Mouse (Mus musculus): ENCODE data around the gene Abcf2.

Abcf2 gene

GRCm38 (mm10) chr5:24577183-24577929, at the start of gene Abcf2:
Abcf2 (minus strand) TSS chr5:24577467.
- peak; percentile 96 for ATAC-seq (ENCODE audit: low TSS enrichment)

- no peak for ATAC-seq (ENCODE audit: low TSS enrichment)
These were observed 47.5 kb upstream of the Abcf2 start for GRCm38 (mm10) chr5:24624822-24625120.

GRCm38 (mm10) chr5:24623986-24624821, 46.9 kb upstream of the Abcf2 start, which contains the start of gene Smarcd3:
Smarcd3 (minus strand) TSS chr5:24624411.
- ATAC-seq (ENCODE audit: low TSS enrichment): peak; percentile 85

GRCm38 (mm10) chr5:24623041-24623985, 46.0 kb upstream of the Abcf2 start:
- peak; percentile 28 for ATAC-seq (ENCODE audit: low TSS enrichment)

GRCm38 (mm10) chr5:24622386-24623040, 45.2 kb upstream of the Abcf2 start:
- ATAC-seq (ENCODE audit: low TSS enrichment): no peak

GRCm38 (mm10) chr5:24620626-24621025, 43.4 kb upstream of the Abcf2 start:
- no peak for ATAC-seq (ENCODE audit: low TSS enrichment)

- ATAC-seq (ENCODE audit: low TSS enrichment): no peak
These were observed 42.8 kb upstream of the Abcf2 start for GRCm38 (mm10) chr5:24620116-24620515.

- ATAC-seq (ENCODE audit: low TSS enrichment): no peak
These were observed 41.7 kb upstream of the Abcf2 start for GRCm38 (mm10) chr5:24618921-24619320.

- ATAC-seq (ENCODE audit: low TSS enrichment): no peak
These were observed 37.8 kb upstream of the Abcf2 start for GRCm38 (mm10) chr5:24615097-24615496.

GRCm38 (mm10) chr5:24612302-24612649, 35.0 kb upstream of the Abcf2 start:
- ATAC-seq (ENCODE audit: low TSS enrichment): no peak

GRCm38 (mm10) chr5:24611366-24612301, 34.4 kb upstream of the Abcf2 start:
- peak; percentile 41 for ATAC-seq (ENCODE audit: low TSS enrichment)

GRCm38 (mm10) chr5:24609388-24609787, 32.1 kb upstream of the Abcf2 start:
- ATAC-seq (ENCODE audit: low TSS enrichment): no peak

- ATAC-seq (ENCODE audit: low TSS enrichment): no peak
These were observed 28.9 kb upstream of the Abcf2 start for GRCm38 (mm10) chr5:24605980-24606665.

GRCm38 (mm10) chr5:24605321-24605979, 28.2 kb upstream of the Abcf2 start:
- ATAC-seq (ENCODE audit: low TSS enrichment): no peak

- ATAC-seq (ENCODE audit: low TSS enrichment): peak; percentile 69
These were observed 27.4 kb upstream of the Abcf2 start for GRCm38 (mm10) chr5:24604656-24605100.

GRCm38 (mm10) chr5:24604080-24604655, 26.9 kb upstream of the Abcf2 start:
- ATAC-seq (ENCODE audit: low TSS enrichment): peak; percentile 6

- ATAC-seq (ENCODE audit: low TSS enrichment): no peak
These were observed 26.3 kb upstream of the Abcf2 start for GRCm38 (mm10) chr5:24603431-24604010.

GRCm38 (mm10) chr5:24602751-24603343, 25.6 kb upstream of the Abcf2 start:
- peak; percentile 13; the same call in 1 of the 2 replicates for ATAC-seq (ENCODE audit: low TSS enrichment)
